Mouse (Mus musculus): ENCODE data around the gene P2rx6. TPM values are rescaled to one million over a fixed set of nuclear protein-coding genes. Genes with fewer than 3 reads are reported as not detected.
A peak's percentile ranks its signal among the peaks of the same experiment; 100 is the strongest.
"Not testable (repeated sequence)": the region's sequence is repeated elsewhere in the genome, so short reads cannot be mapped to it uniquely, and the experiment has no call there.

P2rx6 gene
- polyA plus RNA-seq, 1 experiment from 2014 or later, result 0.07 TPM

- no peaks in the 10 kb centered on the region for H3K27me3 ChIP-seq (replicated peaks; ENCODE audit: control insufficient read depth, insufficient read depth, low read length)
- WGBS, result 66% methylated on average over 5 of the region's 5 CpGs
- no peak overlapping the region for H3K4me2 ChIP-seq
- H3K4me3 ChIP-seq (ENCODE audit: low read depth, low read length), result no peak overlapping the region
- no peak overlapping the region for H3K9ac ChIP-seq (ENCODE audit: low read depth, low read length)
- no peaks in the 10 kb centered on the region for H3K9me3 ChIP-seq (ENCODE audit: control insufficient read depth, low read length)
- no peaks in the 10 kb centered on the region for H3K36me3 ChIP-seq (ENCODE audit: control insufficient read depth, insufficient read depth, low read length)
- H3K4me1 ChIP-seq (replicated peaks; ENCODE audit: control insufficient read depth, insufficient read depth, low read length), result no peaks in the 10 kb centered on the region
- no peak overlapping the region for H3K27ac ChIP-seq (ENCODE audit: low read depth, low read length)
- DNase-seq (ENCODE audit: low spot score) (no peak), ATAC-seq (replicated peaks; ENCODE audit: low FRiP score) (no peak)
These were observed 44.0 kb downstream of the P2rx6 start for GRCm38 (mm10) chr16:17605684-17606083.

GRCm38 (mm10) chr16:17611383-17611782 is 49.7 kb downstream of the P2rx6 start:
- DNase-seq (ENCODE audit: low spot score) (no peak), ATAC-seq (replicated peaks; ENCODE audit: low FRiP score) (no peak)
- Histone ChIP-seq H3K4me3 (ENCODE audit: low read depth, low read length) (no peak overlapping the region), H3K9me3 (ENCODE audit: control insufficient read depth, low read length) (no peaks in the 10 kb centered on the region), H3K9ac (ENCODE audit: low read depth, low read length) (no peak overlapping the region), H3K27ac (ENCODE audit: low read depth, low read length) (no peak overlapping the region), H3K27me3 (replicated peaks; ENCODE audit: control insufficient read depth, insufficient read depth, low read length) (no peaks in the 10 kb centered on the region), H3K4me2 (no peak overlapping the region), H3K36me3 (ENCODE audit: control insufficient read depth, insufficient read depth, low read length) (no peaks in the 10 kb centered on the region), H3K4me1 (replicated peaks; ENCODE audit: control insufficient read depth, insufficient read depth, low read length) (no peaks in the 10 kb centered on the region)
- 68% methylated on average over 4 of the region's 4 CpGs for WGBS

- H3K27me3 ChIP-seq (replicated peaks; ENCODE audit: control insufficient read depth, insufficient read depth, low read length); H3K27ac ChIP-seq (ENCODE audit: low read depth, low read length); DNase-seq (ENCODE audit: low spot score); ATAC-seq (replicated peaks; ENCODE audit: low FRiP score); H3K9me3 ChIP-seq (ENCODE audit: control insufficient read depth, low read length); H3K4me3 ChIP-seq (ENCODE audit: low read depth, low read length); H3K4me1 ChIP-seq (replicated peaks; ENCODE audit: control insufficient read depth, insufficient read depth, low read length); H3K4me2 ChIP-seq; H3K9ac ChIP-seq (ENCODE audit: low read depth, low read length); H3K36me3 ChIP-seq (ENCODE audit: control insufficient read depth, insufficient read depth, low read length): not testable (repeated sequence)
- whole genome bisulfite sequencing, result 85% methylated on average over 6 of the region's 6 CpGs
These were observed 53.1 kb downstream of the P2rx6 start for GRCm38 (mm10) chr16:17614740-17615139.

GRCm38 (mm10) chr16:17616212-17616611 is 54.5 kb downstream of the P2rx6 start:
- no peaks in the 10 kb centered on the region for H3K36me3 ChIP-seq (ENCODE audit: control insufficient read depth, insufficient read depth, low read length)
- H3K4me3 ChIP-seq (ENCODE audit: low read depth, low read length), result no peak overlapping the region
- no peaks in the 10 kb centered on the region for H3K9me3 ChIP-seq (ENCODE audit: control insufficient read depth, low read length)
- DNase-seq (ENCODE audit: low spot score) (no peak), ATAC-seq (replicated peaks; ENCODE audit: low FRiP score) (no peak)
- 68% methylated on average over 5 of the region's 5 CpGs for WGBS
- H3K27me3 ChIP-seq (replicated peaks; ENCODE audit: control insufficient read depth, insufficient read depth, low read length), result no peaks in the 10 kb centered on the region
- H3K4me1 ChIP-seq (replicated peaks; ENCODE audit: control insufficient read depth, insufficient read depth, low read length), result peaks cover 7% of the 10 kb centered on the region
- no peak overlapping the region for H3K4me2 ChIP-seq
- no peak overlapping the region for H3K27ac ChIP-seq (ENCODE audit: low read depth, low read length)
- H3K9ac ChIP-seq (ENCODE audit: low read depth, low read length), result no peak overlapping the region

- peak; percentile 72 for DNase-seq (ENCODE audit: low spot score)
- Histone ChIP-seq H3K4me3 (ENCODE audit: low read depth, low read length) (no peak overlapping the region), H3K4me2 (peak overlapping the region; percentile 39; the same call in 1 of the 2 replicates), H3K9ac (ENCODE audit: low read depth, low read length) (no peak overlapping the region), H3K27ac (ENCODE audit: low read depth, low read length) (no peak overlapping the region), H3K9me3 (ENCODE audit: control insufficient read depth, low read length) (no peaks in the 10 kb centered on the region), H3K4me1 (replicated peaks; ENCODE audit: control insufficient read depth, insufficient read depth, low read length) (peaks cover 7% of the 10 kb centered on the region), H3K27me3 (replicated peaks; ENCODE audit: control insufficient read depth, insufficient read depth, low read length) (no peaks in the 10 kb centered on the region), H3K36me3 (ENCODE audit: control insufficient read depth, insufficient read depth, low read length) (no peaks in the 10 kb centered on the region)
- WGBS, result 17% methylated on average over 13 of the region's 13 CpGs
- ATAC-seq (replicated peaks; ENCODE audit: low FRiP score), result peak; percentile 74; the same call in 1 of the 2 replicates
These were observed 56.4 kb downstream of the P2rx6 start for GRCm38 (mm10) chr16:17617922-17618565.

GRCm38 (mm10) chr16:17619198-17620105 is 57.8 kb downstream of the P2rx6 start, which contains the start of gene Smpd4:
Gene Smpd4, plus strand, starts transcription at chr16:17619354.
- WGBS, result 2% methylated on average over 60 of the region's 60 CpGs
- DNase-seq (ENCODE audit: low spot score) (peak; percentile 96), ATAC-seq (replicated peaks; ENCODE audit: low FRiP score) (peak; percentile 80)
- peak within 1 kb of the TSS; percentile 94 for H3K4me3 ChIP-seq (ENCODE audit: low read depth, low read length)
- peak within 1 kb of the TSS; percentile 96 for H3K9ac ChIP-seq (ENCODE audit: low read depth, low read length)
- no peaks in the 10 kb centered on the region for H3K27me3 ChIP-seq (replicated peaks; ENCODE audit: control insufficient read depth, insufficient read depth, low read length)
- peaks cover 7% of the 10 kb centered on the region for H3K4me1 ChIP-seq (replicated peaks; ENCODE audit: control insufficient read depth, insufficient read depth, low read length)
- peak within 1 kb of the TSS; percentile 69 for H3K27ac ChIP-seq (ENCODE audit: low read depth, low read length)
- H3K9me3 ChIP-seq (ENCODE audit: control insufficient read depth, low read length), result no peaks in the 10 kb centered on the region
- H3K4me2 ChIP-seq, result peak within 1 kb of the TSS; percentile 73
- peaks cover 3% of the 10 kb centered on the region; the same call in 1 of the 2 replicates for H3K36me3 ChIP-seq (ENCODE audit: control insufficient read depth, insufficient read depth, low read length)

GRCm38 (mm10) chr16:17621936-17622335 is 60.3 kb downstream of the P2rx6 start:
- no peak overlapping the region for H3K4me3 ChIP-seq (ENCODE audit: low read depth, low read length)
- no peak for DNase-seq (ENCODE audit: low spot score)
- 93% methylated on average over 1 of the region's 1 CpGs for WGBS
- peaks cover 17% of the 10 kb centered on the region for H3K36me3 ChIP-seq (ENCODE audit: control insufficient read depth, insufficient read depth, low read length)
- H3K9me3 ChIP-seq (ENCODE audit: control insufficient read depth, low read length), result no peaks in the 10 kb centered on the region
- ATAC-seq (replicated peaks; ENCODE audit: low FRiP score), result no peak
- no peak overlapping the region for H3K27ac ChIP-seq (ENCODE audit: low read depth, low read length)
- no peaks in the 10 kb centered on the region for H3K27me3 ChIP-seq (replicated peaks; ENCODE audit: control insufficient read depth, insufficient read depth, low read length)
- no peak overlapping the region for H3K9ac ChIP-seq (ENCODE audit: low read depth, low read length)
- H3K4me1 ChIP-seq (replicated peaks; ENCODE audit: control insufficient read depth, insufficient read depth, low read length), result peaks cover 7% of the 10 kb centered on the region
- H3K4me2 ChIP-seq, result no peak overlapping the region

- no peak for ATAC-seq (replicated peaks; ENCODE audit: low FRiP score)
- H3K4me3 ChIP-seq (ENCODE audit: low read depth, low read length), result no peak overlapping the region
- H3K9me3 ChIP-seq (ENCODE audit: control insufficient read depth, low read length), result no peaks in the 10 kb centered on the region
- peaks cover under 1% of the 10 kb centered on the region; the same call in 1 of the 2 replicates for H3K4me1 ChIP-seq (replicated peaks; ENCODE audit: control insufficient read depth, insufficient read depth, low read length)
- no peak for DNase-seq (ENCODE audit: low spot score)
- no peak overlapping the region for H3K27ac ChIP-seq (ENCODE audit: low read depth, low read length)
- 73% methylated on average over 8 of the region's 8 CpGs for WGBS
- no peak overlapping the region for H3K4me2 ChIP-seq
- no peaks in the 10 kb centered on the region for H3K27me3 ChIP-seq (replicated peaks; ENCODE audit: control insufficient read depth, insufficient read depth, low read length)
- no peak overlapping the region for H3K9ac ChIP-seq (ENCODE audit: low read depth, low read length)
- peaks cover 40% of the 10 kb centered on the region for H3K36me3 ChIP-seq (ENCODE audit: control insufficient read depth, insufficient read depth, low read length)
These were observed 64.0 kb downstream of the P2rx6 start for GRCm38 (mm10) chr16:17625488-17626268.
